Mouse (Mus musculus) adrenal gland, adult 8-10 months (tissue): ENCODE data around the gene H2-DMb1. TPM values are rescaled to one million over a fixed set of nuclear protein-coding genes. Genes with fewer than 3 reads are reported as not detected.

Experiments
- DNase-seq: peaks from one replicate; pipeline ENCODE4 v3.0.0; 2022
- total RNA-seq, 4 experiments: library from RNA; stranded (reverse); gene quantifications; 2 replicates each; pipeline ENCODE4 v1.2.4; 2022

The H2-DMb1 gene
- total RNA-seq, 4 experiments from 2014 or later, result 5.2 to 11.5 (median 10.5) TPM

GRCm38 (mm10) chr17:34196491-34196890 is 43.6 kb downstream of the H2-DMb1 start:
- DNase-seq, result no peak

- DNase-seq, result peak; percentile 94
These were observed 44.3 kb downstream of the H2-DMb1 start, which contains the start of gene Psmb8 for GRCm38 (mm10) chr17:34196941-34197894. Psmb8 (plus strand) TSS chr17:34197721.

- no peak for DNase-seq
These were observed 45.1 kb downstream of the H2-DMb1 start for GRCm38 (mm10) chr17:34197904-34198520.

- no peak for DNase-seq
These were observed 45.6 kb downstream of the H2-DMb1 start for GRCm38 (mm10) chr17:34198521-34198912.

GRCm38 (mm10) chr17:34199050-34199619 is 46.3 kb downstream of the H2-DMb1 start:
- no peak for DNase-seq

GRCm38 (mm10) chr17:34200047-34200446 is 47.2 kb downstream of the H2-DMb1 start:
- DNase-seq, result no peak

- DNase-seq, result no peak
These were observed 48.1 kb downstream of the H2-DMb1 start for GRCm38 (mm10) chr17:34200772-34201505.

GRCm38 (mm10) chr17:34201506-34202055 is 48.7 kb downstream of the H2-DMb1 start:
- no peak for DNase-seq

- DNase-seq, result no peak
These were observed 50.0 kb downstream of the H2-DMb1 start for GRCm38 (mm10) chr17:34202760-34203442.

- no peak for DNase-seq
These were observed 50.6 kb downstream of the H2-DMb1 start, which contains the start of gene Tap2 for GRCm38 (mm10) chr17:34203444-34203843. Tap2 (plus strand) TSS chr17:34203527.

GRCm38 (mm10) chr17:34204303-34205010 is 51.6 kb downstream of the H2-DMb1 start:
- DNase-seq, result peak; percentile 79

- DNase-seq, result no peak
These were observed 52.3 kb downstream of the H2-DMb1 start for GRCm38 (mm10) chr17:34205021-34205745.

GRCm38 (mm10) chr17:34205746-34206176 is 52.9 kb downstream of the H2-DMb1 start:
- DNase-seq, result no peak

- DNase-seq, result no peak
These were observed 53.9 kb downstream of the H2-DMb1 start for GRCm38 (mm10) chr17:34206731-34207130.

GRCm38 (mm10) chr17:34207456-34207855 is 54.6 kb downstream of the H2-DMb1 start:
- DNase-seq, result no peak

GRCm38 (mm10) chr17:34207866-34208265 is 55.0 kb downstream of the H2-DMb1 start:
- DNase-seq, result peak; percentile 1

- DNase-seq, result no peak
These were observed 55.5 kb downstream of the H2-DMb1 start for GRCm38 (mm10) chr17:34208421-34208820.

GRCm38 (mm10) chr17:34209680-34210079 is 56.8 kb downstream of the H2-DMb1 start:
- peak; percentile 1 for DNase-seq
